Mouse (Mus musculus) heart, embryonic 15.5 days (tissue): ENCODE data around the gene Pcyt1a. TPM values are rescaled to one million over a fixed set of nuclear protein-coding genes. Genes with fewer than 3 reads are reported as not detected.

Experiments used
- ATAC-seq: fragments of 200-750 bp; cut with Nextera tagmentation; replicated peaks from 2 replicates; pipeline ENCODE4 v1.8.0; 2017; ENCODE audit warnings: low read depth, moderate TSS enrichment; ENCODE audit not compliant: insufficient number of reproducible peaks, insufficient read depth, low FRiP score
- H3K27ac ChIP-seq: fragments of 300-500 bp; sonication (generic); 2 replicates; pipeline ENCODE4 v1.5.1; 2015; ENCODE audit warnings: mild to moderate bottlenecking, inconsistent platforms
- H3K27me3 ChIP-seq: fragments of 300-500 bp; sonication (generic); 2 replicates; pipeline ENCODE4 v1.6.1; 2015; ENCODE audit warnings: inconsistent platforms
- H3K36me3 ChIP-seq: fragments of 300-500 bp; sonication (generic); 2 replicates; pipeline ENCODE4 v1.6.1; 2015; ENCODE audit warnings: mild to moderate bottlenecking, inconsistent platforms
- H3K4me1 ChIP-seq: fragments of 300-500 bp; sonication (generic); replicated peaks from 2 replicates; pipeline ENCODE4 v1.6.1; 2015; ENCODE audit warnings: inconsistent platforms
- H3K4me2 ChIP-seq: fragments of 300-500 bp; sonication (generic); 2 replicates; pipeline ENCODE4 v1.6.1; 2015; ENCODE audit warnings: inconsistent platforms, mild to moderate bottlenecking, moderate library complexity
- H3K4me3 ChIP-seq: fragments of 300-500 bp; sonication (generic); 2 replicates; pipeline ENCODE4 v1.5.1; 2015; ENCODE audit warnings: mild to moderate bottlenecking, inconsistent platforms
- H3K9ac ChIP-seq: fragments of 300-500 bp; sonication (generic); 2 replicates; pipeline ENCODE4 v1.6.1; 2015; ENCODE audit warnings: mild to moderate bottlenecking, inconsistent platforms
- H3K9me3 ChIP-seq: fragments of 300-500 bp; sonication (generic); replicated peaks from 2 replicates; pipeline ENCODE4 v1.6.1; 2016; ENCODE audit warnings: inconsistent platforms
- WGBS: fragments of 180-500 bp; shearing (Covaris S2); methylation state at CpG from one replicate; pipeline ENCODE4 v1.1.7; 2015; ENCODE audit warnings: mixed read lengths; 5-methylcytosine and 5-hydroxymethylcytosine counted together
- polyA plus RNA-seq: library from polyadenylated mRNA; unstranded; fragments of >200 nt; fragmentation: Nextera tagmentation; extraction: Ambion mirVana; gene quantifications from 2 replicates; pipeline ENCODE4 v1.2.1, GENCODE M21; 2015

Pcyt1a gene
- polyA plus RNA-seq, 1 experiment from 2014 or later: 44.3 TPM

- H3K36me3 ChIP-seq: no peaks in the 10 kb centered on the region
- 72% methylated on average over 7 of the region's 7 CpGs for WGBS
- no peaks in the 10 kb centered on the region for H3K9me3 ChIP-seq
- no peak overlapping the region for H3K4me3 ChIP-seq
- peaks cover 10% of the 10 kb centered on the region for H3K27me3 ChIP-seq
- ATAC-seq: no peak
- no peak overlapping the region for H3K27ac ChIP-seq
- H3K4me1 ChIP-seq: peaks cover 3% of the 10 kb centered on the region
- no peak overlapping the region for H3K9ac ChIP-seq
- no peak overlapping the region for H3K4me2 ChIP-seq
These were observed 70.7 kb downstream of the Pcyt1a start for GRCm38 (mm10) chr16:32501459-32501858.

DNA sequence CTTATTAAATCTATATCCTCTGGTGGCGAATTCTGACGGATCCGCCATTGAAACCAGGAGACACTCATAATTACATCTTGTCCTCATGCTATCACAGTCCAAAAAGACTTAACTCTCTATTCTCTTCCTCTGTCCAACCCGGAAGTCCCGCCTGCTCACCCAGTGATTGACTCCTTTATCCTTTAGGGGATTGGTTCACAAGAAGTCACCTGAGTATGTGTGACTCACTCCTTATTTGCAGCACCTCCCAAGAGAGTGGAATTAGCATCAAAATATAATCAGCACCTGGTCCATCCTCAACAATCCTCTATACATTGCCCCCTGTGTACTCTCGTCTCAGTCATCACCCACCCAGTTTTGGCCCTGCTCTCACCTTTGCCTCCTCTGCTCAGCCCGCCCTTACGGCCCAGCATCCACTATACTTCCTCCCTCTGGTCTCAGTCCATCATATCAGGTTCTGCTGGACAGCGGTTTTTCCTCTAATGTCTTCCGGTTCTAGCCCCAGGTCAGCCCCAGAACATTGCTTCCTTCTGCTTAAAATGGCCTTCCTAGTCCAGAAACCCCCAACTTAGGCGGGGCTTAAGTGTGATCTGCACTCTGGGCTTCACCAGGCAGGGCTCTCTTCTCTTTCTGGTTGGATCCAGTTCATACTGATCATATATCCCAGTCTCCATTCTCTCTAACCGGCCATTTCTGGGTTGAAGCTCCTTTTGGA, 72.1 kb downstream of the Pcyt1a start:
- no peak overlapping the region for H3K27ac ChIP-seq
- ATAC-seq: no peak
- H3K27me3 ChIP-seq: peaks cover 10% of the 10 kb centered on the region

GRCm38 (mm10) chr16:32503633-32504032, 72.9 kb downstream of the Pcyt1a start:
- no peak for ATAC-seq
- H3K4me2 ChIP-seq: no peak overlapping the region
- H3K9me3 ChIP-seq: no peaks in the 10 kb centered on the region
- 72% methylated on average over 6 of the region's 6 CpGs for WGBS
- no peaks in the 10 kb centered on the region for H3K36me3 ChIP-seq
- peaks cover 18% of the 10 kb centered on the region for H3K4me1 ChIP-seq
- no peak overlapping the region for H3K27ac ChIP-seq
- no peak overlapping the region for H3K4me3 ChIP-seq
- H3K9ac ChIP-seq: no peak overlapping the region
- H3K27me3 ChIP-seq: peaks cover 10% of the 10 kb centered on the region

More for the DNA sequence above, 72.1 kb downstream of the Pcyt1a start:
- Histone ChIP-seq H3K36me3 (no peaks in the 10 kb centered on the region), H3K4me2 (no peak overlapping the region), H3K4me1 (peaks cover 9% of the 10 kb centered on the region), H3K9ac (no peak overlapping the region), H3K4me3 (no peak overlapping the region), H3K9me3 (no peaks in the 10 kb centered on the region)
- WGBS: 83% methylated on average over 12 of the region's 12 CpGs

DNA sequence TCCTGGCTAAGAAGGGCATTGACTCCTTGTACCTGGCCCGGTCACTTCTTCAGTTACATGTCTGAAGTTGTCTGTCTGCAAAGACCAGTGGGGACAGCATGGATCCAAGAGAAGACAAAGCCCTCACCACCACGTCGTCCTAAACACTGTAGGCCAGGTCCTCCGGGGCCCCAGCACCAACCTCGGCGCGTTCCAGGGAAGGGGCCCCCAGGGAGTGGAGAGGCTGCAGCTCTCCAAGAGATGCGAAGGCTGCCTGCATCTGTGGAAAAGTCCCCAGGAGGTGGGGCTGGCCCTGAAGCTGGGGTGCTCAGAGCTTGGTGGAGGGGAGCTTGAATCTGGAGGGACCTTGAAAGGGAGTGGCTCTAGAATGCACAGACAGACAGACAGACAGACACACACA, 75.6 kb downstream of the Pcyt1a start:
- Histone ChIP-seq H3K4me1 (peaks cover 40% of the 10 kb centered on the region), H3K36me3 (no peaks in the 10 kb centered on the region), H3K27me3 (peaks cover 7% of the 10 kb centered on the region), H3K27ac (no peak overlapping the region), H3K9ac (no peak overlapping the region), H3K9me3 (no peaks in the 10 kb centered on the region), H3K4me2 (no peak overlapping the region), H3K4me3 (no peak overlapping the region)
- 82% methylated on average over 8 of the region's 8 CpGs for WGBS
- no peak for ATAC-seq

GRCm38 (mm10) chr16:32506868-32507267, 76.1 kb downstream of the Pcyt1a start:
- Histone ChIP-seq H3K9ac (no peak overlapping the region), H3K27ac (no peak overlapping the region), H3K27me3 (peaks cover 7% of the 10 kb centered on the region), H3K4me3 (no peak overlapping the region), H3K9me3 (no peaks in the 10 kb centered on the region), H3K36me3 (no peaks in the 10 kb centered on the region), H3K4me2 (no peak overlapping the region), H3K4me1 (peaks cover 42% of the 10 kb centered on the region)
- no peak for ATAC-seq
- WGBS: 68% methylated on average over 7 of the region's 7 CpGs

DNA sequence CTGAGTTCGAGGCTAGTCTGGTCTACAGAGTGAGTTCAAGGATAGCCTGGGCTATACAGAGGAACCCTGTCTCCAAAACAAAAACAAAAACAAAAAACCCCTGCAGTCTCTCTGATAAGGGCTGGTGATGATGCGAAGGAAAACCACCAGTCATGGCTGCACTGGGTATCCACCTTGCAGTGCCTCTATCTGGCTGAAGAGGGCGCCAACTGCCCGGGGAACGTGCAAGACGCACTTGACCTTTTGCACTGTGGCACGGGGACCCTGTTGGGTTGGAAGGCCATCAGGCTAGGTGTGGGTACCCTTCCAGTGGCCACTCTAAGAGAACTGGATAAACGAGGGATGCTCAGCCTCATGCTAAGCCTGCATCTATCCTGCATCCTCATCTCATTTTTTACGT, 76.7 kb downstream of the Pcyt1a start:
- Histone ChIP-seq H3K27me3 (peaks cover 7% of the 10 kb centered on the region), H3K4me2 (no peak overlapping the region), H3K9ac (no peak overlapping the region), H3K4me3 (no peak overlapping the region), H3K27ac (no peak overlapping the region), H3K4me1 (peaks cover 42% of the 10 kb centered on the region), H3K9me3 (no peaks in the 10 kb centered on the region), H3K36me3 (no peaks in the 10 kb centered on the region)
- WGBS: 15% methylated on average over 9 of the region's 9 CpGs
- ATAC-seq: no peak

DNA sequence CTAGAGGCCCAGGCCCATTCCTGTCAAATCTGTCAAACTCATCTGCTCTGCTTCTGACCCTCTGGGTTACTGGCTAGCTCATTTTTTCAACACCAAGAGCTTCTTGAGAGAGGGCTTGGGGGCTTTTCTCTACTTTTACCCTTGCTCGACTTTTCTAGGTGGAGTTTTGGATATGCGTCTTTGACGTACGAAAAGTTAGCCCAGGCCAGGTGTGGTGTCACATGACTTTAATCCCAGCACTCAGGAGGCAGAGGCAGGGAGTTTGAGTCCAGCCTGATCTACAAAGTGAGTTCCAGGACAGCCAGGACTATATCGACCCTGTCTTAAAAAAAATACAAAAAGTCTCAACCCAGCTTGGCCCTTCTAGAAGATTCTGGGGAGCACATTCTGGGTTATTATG, 77.3 kb downstream of the Pcyt1a start:
- Histone ChIP-seq H3K4me3 (no peak overlapping the region), H3K27ac (peak overlapping the region; percentile 83; the same call in 1 of the 2 replicates), H3K36me3 (no peaks in the 10 kb centered on the region), H3K9me3 (no peaks in the 10 kb centered on the region), H3K9ac (no peak overlapping the region), H3K27me3 (peaks cover 7% of the 10 kb centered on the region), H3K4me1 (peaks cover 42% of the 10 kb centered on the region), H3K4me2 (no peak overlapping the region)
- WGBS: 78% methylated on average over 5 of the region's 5 CpGs
- ATAC-seq: no peak

- Histone ChIP-seq H3K4me3 (no peak overlapping the region), H3K4me1 (peaks cover 42% of the 10 kb centered on the region), H3K9me3 (no peaks in the 10 kb centered on the region), H3K27ac (peak overlapping the region; percentile 83), H3K27me3 (peaks cover 7% of the 10 kb centered on the region), H3K36me3 (no peaks in the 10 kb centered on the region), H3K4me2 (peak overlapping the region; percentile 35; the same call in 1 of the 2 replicates), H3K9ac (no peak overlapping the region)
- no peak for ATAC-seq
- 32% methylated on average over 3 of the region's 3 CpGs for WGBS
These were observed 77.9 kb downstream of the Pcyt1a start for GRCm38 (mm10) chr16:32508506-32509065.

DNA sequence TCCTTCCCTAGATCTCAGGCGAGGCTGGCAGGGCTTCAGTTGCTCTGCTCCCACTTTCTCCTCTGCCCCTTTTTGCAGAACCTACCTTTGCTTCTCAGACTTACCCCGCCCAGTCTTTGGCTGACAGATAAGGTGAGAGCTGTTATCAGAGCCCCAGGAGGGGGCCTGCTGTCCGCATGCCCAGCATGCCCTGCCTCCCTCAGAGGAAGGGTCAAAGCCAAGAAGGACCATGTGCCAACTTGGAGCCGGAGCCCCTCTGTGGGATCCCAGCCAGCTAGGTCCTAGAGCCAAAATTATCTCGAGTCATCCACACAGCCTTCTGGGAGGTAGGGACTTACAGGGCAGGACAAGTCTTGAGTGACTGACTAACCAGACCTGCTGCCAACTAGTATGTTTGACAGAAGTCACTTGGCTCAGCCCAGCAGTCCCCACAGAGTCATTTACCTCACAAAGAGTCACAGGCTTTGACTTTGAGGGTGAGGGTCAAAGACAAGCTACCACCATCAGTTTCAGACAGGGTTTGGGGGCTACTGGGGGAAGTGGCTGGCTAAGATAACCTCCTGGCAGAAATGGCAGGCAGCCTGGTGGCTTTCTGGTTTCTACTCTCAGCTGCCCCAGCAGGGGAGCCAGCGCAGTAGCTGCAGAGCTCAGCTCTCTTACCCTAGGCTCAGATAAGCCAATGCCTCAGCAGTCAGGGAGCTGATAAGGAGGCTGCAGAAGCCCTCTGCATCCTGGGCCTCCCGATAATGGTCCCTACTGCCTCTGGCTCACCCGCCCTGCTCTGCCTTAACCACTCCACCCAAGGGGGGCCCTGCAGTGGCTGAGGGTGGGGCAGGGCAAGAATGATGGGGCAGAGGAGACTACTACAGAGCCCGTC, 78.6 kb downstream of the Pcyt1a start:
- Histone ChIP-seq H3K4me1 (peaks cover 42% of the 10 kb centered on the region), H3K27ac (peak overlapping the region; percentile 83), H3K4me2 (peak overlapping the region; percentile 35), H3K9me3 (no peaks in the 10 kb centered on the region), H3K27me3 (peaks cover 7% of the 10 kb centered on the region), H3K36me3 (no peaks in the 10 kb centered on the region), H3K9ac (no peak overlapping the region), H3K4me3 (no peak overlapping the region)
- 20% methylated on average over 9 of the region's 9 CpGs for WGBS
- peak; percentile 81 for ATAC-seq

DNA sequence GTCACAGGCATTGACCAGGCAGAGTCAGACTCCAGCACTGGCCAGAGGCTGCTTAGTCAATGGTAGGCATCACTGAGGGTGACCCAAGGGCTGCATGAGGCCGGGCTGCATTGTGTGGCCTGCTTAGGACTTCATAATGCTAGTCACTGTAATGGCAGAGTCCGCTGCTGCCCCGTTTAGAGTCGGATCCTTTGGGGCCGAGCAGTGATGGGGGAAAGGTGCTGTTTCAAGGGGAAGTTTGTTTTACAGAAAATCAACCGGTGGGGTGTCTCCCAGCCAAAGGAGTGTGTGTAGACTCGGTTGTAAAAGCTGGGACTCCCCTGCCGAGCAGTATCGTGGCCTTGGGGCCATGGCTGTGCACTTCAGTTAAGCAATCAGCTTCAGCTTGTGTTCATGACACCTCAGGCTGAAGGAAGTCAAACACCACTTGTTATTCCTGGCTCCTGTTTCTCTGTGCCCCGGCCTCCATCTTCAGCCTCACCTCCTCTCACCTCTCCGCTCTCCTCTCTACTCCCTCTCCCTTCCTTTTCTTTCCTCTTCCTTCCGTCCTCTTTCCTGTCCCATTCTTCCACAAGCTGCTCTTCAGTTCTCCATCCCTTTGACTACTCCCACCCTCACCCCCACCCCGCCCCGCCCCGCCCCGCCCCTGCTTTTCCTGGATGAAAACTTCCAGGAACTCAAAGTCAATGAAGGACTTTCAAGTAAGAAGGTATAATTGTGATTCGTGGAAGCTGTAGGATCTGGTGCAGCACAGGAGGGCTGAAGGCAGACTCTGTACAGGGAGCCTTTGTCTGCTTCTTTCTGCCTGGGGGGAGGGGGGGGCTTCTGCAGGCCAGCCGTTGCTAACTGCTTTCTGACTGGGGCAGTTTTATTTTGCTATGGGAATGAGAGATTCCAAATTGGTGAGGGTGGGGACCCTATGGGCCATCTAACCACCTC, 79.9 kb downstream of the Pcyt1a start:
- Histone ChIP-seq H3K9me3 (no peaks in the 10 kb centered on the region), H3K4me2 (no peak overlapping the region), H3K9ac (no peak overlapping the region), H3K27me3 (peaks cover 2% of the 10 kb centered on the region; the same call in 1 of the 2 replicates), H3K36me3 (no peaks in the 10 kb centered on the region), H3K4me3 (no peak overlapping the region), H3K4me1 (peaks cover 42% of the 10 kb centered on the region), H3K27ac (peak overlapping the region; percentile 83)
- 67% methylated on average over 18 of the region's 18 CpGs for WGBS
- ATAC-seq: no peak
